Mouse (Mus musculus) heart, embryonic 13.5 days (tissue): ENCODE data around the gene Trim46. TPM values are rescaled to one million over a fixed set of nuclear protein-coding genes. Genes with fewer than 3 reads are reported as not detected.
"Not testable (repeated sequence)": the region's sequence is repeated elsewhere in the genome, so short reads cannot be mapped to it uniquely, and the experiment has no call there.

Source experiments
- ATAC-seq: fragments of 200-750 bp; cut with Nextera tagmentation; 2 replicates; pipeline ENCODE4 v1.8.0; 2017; ENCODE audit warnings: moderate TSS enrichment; ENCODE audit not compliant: insufficient number of reproducible peaks, low FRiP score, low TSS enrichment; ENCODE audit errors: extremely low read depth
- H3K27ac ChIP-seq: fragments of 300-500 bp; sonication (generic); replicated peaks from 2 replicates; pipeline ENCODE4 v1.5.1; 2015; ENCODE audit warnings: moderate library complexity, mild to moderate bottlenecking, inconsistent platforms
- H3K27me3 ChIP-seq: fragments of 300-500 bp; sonication (generic); replicated peaks from 2 replicates; pipeline ENCODE4 v1.6.1; 2015; ENCODE audit warnings: mild to moderate bottlenecking, inconsistent platforms
- H3K36me3 ChIP-seq: fragments of 300-500 bp; sonication (generic); 2 replicates; pipeline ENCODE4 v1.6.1; 2015; ENCODE audit warnings: mild to moderate bottlenecking, inconsistent platforms
- H3K4me1 ChIP-seq: fragments of 300-500 bp; sonication (generic); 2 replicates; pipeline ENCODE4 v1.6.1; 2015; ENCODE audit warnings: inconsistent platforms
- H3K4me2 ChIP-seq: fragments of 300-500 bp; sonication (generic); 2 replicates; pipeline ENCODE4 v1.6.1; 2015; ENCODE audit warnings: inconsistent platforms, mild to moderate bottlenecking, moderate library complexity
- H3K4me3 ChIP-seq: fragments of 300-500 bp; sonication (generic); 2 replicates; pipeline ENCODE4 v1.5.1; 2015; ENCODE audit warnings: moderate library complexity, mild to moderate bottlenecking, inconsistent platforms
- H3K9ac ChIP-seq: fragments of 300-500 bp; sonication (generic); 2 replicates; pipeline ENCODE4 v1.6.1; 2015; ENCODE audit warnings: inconsistent platforms, mild to moderate bottlenecking, moderate library complexity
- H3K9me3 ChIP-seq: fragments of 300-500 bp; sonication (generic); 2 replicates; pipeline ENCODE4 v1.6.1; 2016; ENCODE audit warnings: inconsistent platforms
- WGBS: fragments of 180-500 bp; shearing (Covaris S2); methylation state at CpG from one replicate; pipeline ENCODE4 v1.1.7; 2015; ENCODE audit warnings: mixed read lengths; 5-methylcytosine and 5-hydroxymethylcytosine counted together
- polyA plus RNA-seq: library from polyadenylated mRNA; unstranded; fragments of >200 nt; fragmentation: Nextera tagmentation; extraction: Ambion mirVana; gene quantifications from 2 replicates; pipeline ENCODE4 v1.2.1, GENCODE M21; 2015

Trim46 gene
- polyA plus RNA-seq, 1 experiment from 2014 or later, result 0.76 TPM

DNA sequence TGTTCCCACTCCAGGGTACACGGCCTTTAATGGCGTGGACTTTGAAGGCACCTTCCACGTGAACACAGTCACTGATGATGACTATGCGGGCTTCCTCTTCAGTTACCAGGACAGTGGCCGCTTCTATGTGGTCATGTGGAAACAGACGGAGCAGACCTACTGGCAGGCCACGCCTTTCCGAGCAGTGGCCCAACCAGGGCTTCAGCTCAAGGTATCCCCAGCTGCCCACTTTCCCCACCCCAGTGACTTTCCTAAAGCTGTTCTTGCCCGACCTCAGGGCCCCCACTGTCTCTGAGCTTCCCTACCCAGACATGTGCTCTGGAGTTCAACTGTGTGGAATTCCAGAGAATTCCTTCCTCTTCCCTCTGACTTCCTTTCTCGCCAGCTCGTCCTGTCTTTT, 21.3 kb downstream of the Trim46 start:
- Histone ChIP-seq H3K9ac (no peak overlapping the region), H3K4me1 (peaks cover 25% of the 10 kb centered on the region), H3K27me3 (peaks cover 41% of the 10 kb centered on the region), H3K9me3 (no peaks in the 10 kb centered on the region), H3K36me3 (peaks cover 11% of the 10 kb centered on the region; the same call in 1 of the 2 replicates), H3K4me2 (no peak overlapping the region), H3K4me3 (no peak overlapping the region), H3K27ac (no peak overlapping the region)
- ATAC-seq, result no peak
- WGBS, result 71% methylated on average over 11 of the region's 11 CpGs

DNA sequence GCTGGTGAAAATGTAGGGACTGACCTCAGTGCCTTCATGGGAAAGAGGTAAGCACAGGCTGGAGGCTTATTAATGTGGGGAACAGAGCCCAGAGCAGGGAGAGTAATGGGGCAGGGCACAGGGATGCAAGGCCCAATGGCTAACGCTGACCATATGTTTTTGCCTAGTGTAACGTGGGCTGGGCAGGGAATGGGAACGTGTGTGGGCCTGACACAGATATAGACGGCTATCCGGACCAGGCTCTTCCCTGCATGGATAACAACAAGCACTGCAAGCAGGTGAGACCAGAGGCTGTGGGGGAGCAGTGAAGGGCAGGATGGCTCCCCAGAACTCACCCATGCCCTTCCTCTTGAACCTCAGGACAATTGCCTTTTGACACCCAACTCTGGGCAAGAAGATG, 24.9 kb downstream of the Trim46 start:
- Histone ChIP-seq H3K27ac (no peak overlapping the region), H3K4me3 (no peak overlapping the region), H3K36me3 (peaks cover 11% of the 10 kb centered on the region; the same call in 1 of the 2 replicates), H3K4me2 (no peak overlapping the region), H3K9ac (no peak overlapping the region), H3K4me1 (peaks cover 11% of the 10 kb centered on the region), H3K9me3 (no peaks in the 10 kb centered on the region), H3K27me3 (peaks cover 19% of the 10 kb centered on the region)
- WGBS, result 66% methylated on average over 5 of the region's 5 CpGs
- no peak for ATAC-seq

DNA sequence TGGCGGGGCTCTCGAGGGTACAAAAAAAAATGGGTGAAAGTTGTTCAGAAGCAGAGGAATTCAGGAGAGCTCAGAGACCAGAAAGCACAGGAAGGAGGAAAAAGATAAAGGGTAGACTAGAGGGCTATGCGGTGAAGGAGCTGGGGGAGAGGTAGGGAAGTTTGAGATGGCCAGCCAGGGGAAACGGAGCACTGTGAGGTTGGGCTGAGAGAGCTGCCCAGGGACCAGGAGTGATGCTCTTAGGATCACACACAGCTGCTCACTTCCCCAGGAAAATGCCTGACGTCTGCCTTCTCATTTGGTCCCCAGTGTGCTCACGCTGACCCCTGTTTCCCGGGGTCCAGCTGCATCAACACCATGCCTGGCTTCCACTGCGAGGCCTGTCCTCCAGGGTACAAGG, 26.6 kb downstream of the Trim46 start:
- Histone ChIP-seq H3K4me3 (no peak overlapping the region), H3K36me3 (peaks cover 7% of the 10 kb centered on the region; the same call in 1 of the 2 replicates), H3K4me1 (peaks cover 26% of the 10 kb centered on the region), H3K27ac (peak overlapping the region; percentile 48), H3K4me2 (no peak overlapping the region), H3K27me3 (0 out of 2 replicates have a peak, but pooled peaks cover 3% of the 10 kb centered on the region), H3K9ac (no peak overlapping the region), H3K9me3 (no peaks in the 10 kb centered on the region)
- ATAC-seq, result no peak
- 26% methylated on average over 8 of the region's 8 CpGs for WGBS

DNA sequence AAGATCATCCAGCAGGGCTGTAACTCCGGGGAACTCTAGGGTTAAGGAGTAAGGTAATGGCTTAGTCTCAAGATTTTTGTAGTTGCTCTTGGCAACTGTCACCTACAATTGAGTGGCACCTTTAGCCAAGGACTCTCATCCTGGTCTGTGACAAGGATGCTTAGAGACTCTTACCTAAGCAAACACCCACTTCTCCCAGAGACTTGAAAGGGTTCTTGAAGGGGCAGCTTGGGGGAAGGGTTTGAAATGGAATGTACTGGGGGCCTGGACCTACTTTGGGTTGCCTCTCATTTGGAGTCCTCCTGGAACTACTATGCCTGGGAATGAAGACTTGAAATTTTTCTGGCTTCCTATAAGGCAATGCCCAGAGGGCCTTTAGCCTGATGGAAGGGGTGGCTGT, 27.8 kb downstream of the Trim46 start:
- H3K4me2 ChIP-seq, result no peak overlapping the region
- no peak overlapping the region for H3K27ac ChIP-seq
- H3K27me3 ChIP-seq, result no peaks in the 10 kb centered on the region
- peaks cover 28% of the 10 kb centered on the region for H3K4me1 ChIP-seq
- no peak overlapping the region for H3K9ac ChIP-seq
- 80% methylated on average over 1 of the region's 1 CpGs for WGBS
- no peak for ATAC-seq
- H3K36me3 ChIP-seq, result peaks cover 4% of the 10 kb centered on the region; the same call in 1 of the 2 replicates
- no peaks in the 10 kb centered on the region for H3K9me3 ChIP-seq
- H3K4me3 ChIP-seq, result no peak overlapping the region

DNA sequence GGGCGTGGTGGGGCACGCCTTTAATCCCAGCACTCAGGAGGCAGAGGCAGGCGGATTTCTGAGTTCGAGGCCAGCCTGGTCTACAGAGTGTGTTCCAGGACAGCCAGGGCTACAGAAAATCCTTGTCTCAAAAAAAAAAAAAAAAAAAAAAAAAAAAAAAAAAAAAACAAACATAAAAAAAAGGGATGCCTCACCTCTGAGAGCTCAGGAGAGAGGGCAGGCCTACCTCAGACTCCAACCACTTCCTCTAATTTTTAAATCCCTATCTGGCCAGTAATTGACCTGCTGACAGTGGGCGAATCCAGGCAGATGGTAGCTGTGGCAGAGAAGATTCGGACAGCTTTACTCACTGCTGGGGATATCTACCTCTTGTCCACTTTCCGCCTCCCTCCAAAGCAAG, 29.7 kb downstream of the Trim46 start:
- not testable (repeated sequence) for H3K27me3 ChIP-seq, H3K27ac ChIP-seq, H3K4me2 ChIP-seq, H3K9ac ChIP-seq, H3K36me3 ChIP-seq, H3K9me3 ChIP-seq, ATAC-seq, H3K4me3 ChIP-seq
- peaks cover 39% of the 10 kb centered on the region for H3K4me1 ChIP-seq
- WGBS, result 60% methylated on average over 7 of the region's 7 CpGs

DNA sequence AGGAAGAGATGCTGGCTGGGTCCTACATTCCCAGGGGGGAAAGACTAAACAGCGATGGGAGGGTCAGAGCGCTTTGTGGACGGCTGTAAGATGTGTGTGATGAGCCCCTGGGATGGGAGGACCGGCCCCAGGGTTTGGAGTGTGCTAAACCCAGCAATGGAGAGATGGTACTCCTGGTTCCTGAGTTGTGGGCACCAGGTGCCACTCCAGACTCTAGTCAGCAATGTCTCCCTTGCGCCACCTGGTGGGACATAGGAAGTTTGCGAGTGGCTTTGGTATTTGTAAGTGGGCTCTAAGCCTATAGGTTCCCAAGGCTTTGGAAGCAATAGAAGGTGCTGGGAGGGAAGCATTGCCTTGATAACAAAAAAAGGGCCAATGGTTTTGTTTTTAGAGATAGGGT, 30.3 kb downstream of the Trim46 start:
- Histone ChIP-seq H3K4me2 (peak overlapping the region; percentile 94), H3K27me3 (no peaks in the 10 kb centered on the region), H3K9ac (peak overlapping the region; percentile 86), H3K27ac (peak overlapping the region; percentile 96), H3K4me1 (peaks cover 44% of the 10 kb centered on the region), H3K36me3 (peaks cover 12% of the 10 kb centered on the region), H3K4me3 (peak overlapping the region; percentile 95), H3K9me3 (no peaks in the 10 kb centered on the region)
- WGBS, result 0% methylated on average over 6 of the region's 6 CpGs
- ATAC-seq, result no peak

DNA sequence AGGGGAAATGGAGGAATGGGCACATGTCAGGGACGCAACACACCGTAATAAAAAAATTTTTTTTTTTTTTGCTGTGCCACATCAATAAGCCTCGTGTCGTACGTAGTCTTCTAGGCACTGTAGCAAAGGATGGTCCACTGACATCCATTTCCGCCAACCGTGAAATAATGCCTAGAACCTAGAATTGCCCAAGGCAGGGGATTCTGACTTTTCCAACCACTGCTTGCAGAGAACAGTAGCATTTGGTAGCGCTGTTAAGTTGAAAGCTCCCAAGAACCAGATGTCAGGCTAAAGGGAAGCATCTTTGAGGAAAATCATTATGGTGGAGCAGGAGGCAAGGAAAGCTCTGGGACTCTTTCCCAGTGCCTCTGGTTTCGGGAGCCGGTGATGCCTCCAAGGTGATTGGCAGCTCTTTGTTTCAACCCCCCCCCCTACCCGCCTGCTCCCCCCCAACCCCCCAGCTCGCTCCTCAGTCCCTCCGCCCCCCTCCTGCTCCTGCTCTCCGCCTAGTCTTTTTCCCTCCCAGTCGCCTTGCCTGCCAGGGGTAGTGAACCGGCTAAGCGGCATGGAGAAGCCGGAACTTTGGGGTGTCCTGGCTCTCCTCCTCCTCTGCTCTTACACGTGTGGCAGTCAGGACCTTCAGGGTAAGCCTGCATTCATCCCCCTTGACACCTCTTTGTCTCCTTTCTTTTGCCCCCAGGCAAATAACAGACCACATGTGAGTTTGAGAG, 31.3 kb downstream of the Trim46 start, which contains the start of gene Thbs3:
Thbs3 (plus strand) TSS at position 500 of the 731 bp plus-strand sequence.
- peak within 1 kb of the TSS; percentile 96 for H3K27ac ChIP-seq
- H3K9me3 ChIP-seq, result no peaks in the 10 kb centered on the region
- H3K9ac ChIP-seq, result peak within 1 kb of the TSS; percentile 86
- no peak for ATAC-seq
- peaks cover 22% of the 10 kb centered on the region for H3K36me3 ChIP-seq
- H3K4me2 ChIP-seq, result peak within 1 kb of the TSS; percentile 94
- H3K27me3 ChIP-seq, result no peaks in the 10 kb centered on the region
- H3K4me1 ChIP-seq, result peaks cover 47% of the 10 kb centered on the region
- peak within 1 kb of the TSS; percentile 95 for H3K4me3 ChIP-seq
- 2% methylated on average over 18 of the region's 19 CpGs for WGBS

DNA sequence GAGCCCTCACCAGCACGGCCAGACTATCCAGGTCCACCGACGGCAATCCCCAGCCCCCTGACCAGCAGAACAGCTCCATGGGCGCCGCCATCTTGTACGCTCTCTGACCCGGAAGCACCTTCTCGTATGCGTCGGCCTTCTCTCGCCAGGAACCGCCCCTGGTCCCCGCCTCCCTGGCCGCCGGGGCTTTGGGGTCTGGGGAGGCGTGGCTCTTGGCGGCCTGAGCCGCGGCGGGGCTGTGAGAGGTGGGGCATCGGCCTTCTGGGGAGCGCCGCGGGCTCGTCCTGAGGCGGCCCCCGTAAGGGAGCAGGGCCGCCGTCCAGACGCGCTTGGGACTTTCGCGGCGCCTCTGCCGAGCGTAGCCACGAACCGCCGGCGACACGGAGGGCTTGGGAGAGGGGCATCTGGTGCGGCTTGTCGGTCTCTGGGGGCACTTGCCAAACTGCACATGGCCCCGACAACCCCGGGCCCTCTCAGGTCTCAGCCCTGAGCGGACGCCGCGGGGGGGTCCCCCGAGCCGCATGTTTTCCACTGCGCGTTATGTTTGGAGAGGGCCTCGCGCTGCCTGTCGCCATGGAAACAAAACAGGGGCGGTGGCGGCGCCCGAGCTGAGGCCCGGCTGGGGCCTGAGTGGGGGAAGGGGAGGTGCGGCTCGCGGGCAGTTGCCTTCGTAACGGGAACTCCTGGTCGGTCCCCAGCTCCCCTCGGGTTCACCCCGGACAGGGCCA, 32.1 kb downstream of the Trim46 start:
- peak overlapping the region; percentile 94 for H3K4me2 ChIP-seq
- under 1% methylated on average over 69 of the region's 69 CpGs for WGBS
- H3K4me3 ChIP-seq, result peak overlapping the region; percentile 95
- peak overlapping the region; percentile 86 for H3K9ac ChIP-seq
- H3K9me3 ChIP-seq, result no peaks in the 10 kb centered on the region
- ATAC-seq, result peak; percentile 87
- no peaks in the 10 kb centered on the region for H3K27me3 ChIP-seq
- peak overlapping the region; percentile 96 for H3K27ac ChIP-seq
- H3K36me3 ChIP-seq, result peaks cover 31% of the 10 kb centered on the region
- H3K4me1 ChIP-seq, result peaks cover 39% of the 10 kb centered on the region

DNA sequence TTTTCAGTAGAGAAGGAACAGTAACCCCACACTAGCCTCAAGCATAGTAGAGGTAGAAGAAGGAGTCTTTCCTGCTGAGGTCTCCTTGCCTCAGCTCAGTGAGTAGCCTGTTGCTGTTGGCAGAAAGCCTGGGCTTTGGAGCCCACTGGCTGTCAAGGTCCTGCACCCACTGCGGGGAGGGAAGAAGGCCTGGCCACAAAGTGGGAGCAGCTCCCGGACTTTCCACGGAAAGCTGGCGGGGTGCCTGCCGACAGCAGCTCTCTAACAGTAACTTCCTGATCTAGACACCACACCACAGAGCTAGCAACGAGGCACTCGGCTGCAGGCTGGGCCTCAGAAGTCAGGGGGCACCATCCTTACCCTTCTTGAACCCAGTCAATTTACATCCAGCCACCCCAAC, 35.4 kb downstream of the Trim46 start:
- no peaks in the 10 kb centered on the region for H3K27me3 ChIP-seq
- H3K4me2 ChIP-seq, result no peak overlapping the region
- no peaks in the 10 kb centered on the region for H3K9me3 ChIP-seq
- peak overlapping the region; percentile 67 for H3K27ac ChIP-seq
- peaks cover 35% of the 10 kb centered on the region for H3K4me1 ChIP-seq
- ATAC-seq, result no peak
- 64% methylated on average over 7 of the region's 7 CpGs for WGBS
- H3K36me3 ChIP-seq, result peaks cover 63% of the 10 kb centered on the region
- H3K4me3 ChIP-seq, result no peak overlapping the region
- no peak overlapping the region for H3K9ac ChIP-seq

DNA sequence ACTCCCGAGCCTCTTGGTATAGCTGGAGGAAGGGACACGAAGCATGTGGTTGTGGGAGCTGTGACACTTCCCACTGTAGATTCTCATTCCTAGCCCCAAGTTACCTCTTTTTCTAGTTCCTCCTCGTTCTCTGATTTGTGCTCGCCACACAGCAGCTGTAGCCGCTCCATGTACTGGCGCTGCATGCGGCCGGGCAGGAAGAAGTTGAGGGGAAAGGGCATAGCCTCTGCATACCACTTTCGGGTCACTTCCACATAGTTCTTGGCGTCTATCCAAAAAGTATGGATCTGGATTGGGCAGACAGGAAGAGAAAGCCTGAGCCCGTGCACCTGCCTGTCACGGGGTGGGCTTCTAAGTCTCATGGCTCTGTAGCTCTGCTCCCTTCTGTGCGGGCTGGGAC, 35.9 kb downstream of the Trim46 start:
- Histone ChIP-seq H3K9ac (no peak overlapping the region), H3K9me3 (no peaks in the 10 kb centered on the region), H3K4me2 (no peak overlapping the region), H3K36me3 (peaks cover 69% of the 10 kb centered on the region), H3K4me1 (peaks cover 30% of the 10 kb centered on the region), H3K4me3 (no peak overlapping the region), H3K27ac (peak overlapping the region; percentile 67), H3K27me3 (no peaks in the 10 kb centered on the region)
- WGBS, result 74% methylated on average over 13 of the region's 13 CpGs
- ATAC-seq, result no peak

DNA sequence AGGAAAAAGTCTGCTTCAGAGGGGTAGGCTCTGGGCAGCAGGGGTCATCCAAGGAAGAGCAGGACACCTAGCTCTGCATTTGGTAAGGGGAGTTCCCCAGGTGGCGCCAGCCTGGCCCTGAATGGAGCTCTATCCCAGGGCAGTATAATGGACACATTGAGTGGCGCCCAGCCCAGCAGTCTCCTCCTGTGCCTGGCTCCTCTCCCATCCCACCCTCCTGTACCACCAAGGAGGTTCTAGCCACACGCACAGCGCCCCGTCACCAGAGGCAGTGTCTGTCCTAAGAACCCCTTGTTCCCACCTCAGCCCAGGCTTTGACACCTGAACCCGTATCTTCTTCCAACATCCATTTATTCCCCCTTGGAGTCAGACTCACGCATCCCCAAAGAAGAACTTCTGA, 36.4 kb downstream of the Trim46 start:
- Histone ChIP-seq H3K27ac (peak overlapping the region; percentile 67; the same call in 1 of the 2 replicates), H3K4me2 (no peak overlapping the region), H3K36me3 (peaks cover 73% of the 10 kb centered on the region), H3K9ac (no peak overlapping the region), H3K4me3 (no peak overlapping the region), H3K9me3 (no peaks in the 10 kb centered on the region), H3K4me1 (peaks cover 25% of the 10 kb centered on the region), H3K27me3 (no peaks in the 10 kb centered on the region)
- no peak for ATAC-seq
- WGBS, result 89% methylated on average over 7 of the region's 7 CpGs
